Mouse (Mus musculus): Measurements from ENCODE around the gene Mkrn3. TPM values are rescaled to one million over a fixed set of nuclear protein-coding genes. Genes with fewer than 3 reads are reported as not detected.

Gene Mkrn3
- total RNA-seq, 1 experiment = 5.8 TPM

GRCm38 (mm10) chr7:62377313-62377712, 42.6 kb downstream of the Mkrn3 start:
- H3K9me3 ChIP-seq (ENCODE audit: control insufficient read depth, insufficient read depth, low read depth, low read length) = no peaks in the 10 kb centered on the region
- H3K9ac ChIP-seq (ENCODE audit: insufficient read depth, low read depth, low read length, poor library complexity, severe bottlenecking) = peak overlapping the region; percentile 56; the same call in 1 of the 2 replicates

GRCm38 (mm10) chr7:62376510-62377304, 43.2 kb downstream of the Mkrn3 start, which contains the start of gene Magel2:
Gene Magel2 (plus strand): TSS chr7:62377010.
- in situ Hi-C loops (cut with MboI; ENCODE audit: low sequenced_read_pairs in 2 of 2, unreplicated experiment in 2 of 2) = loop anchor here in 1 of 2 experiments (5.0 kb wide), 1 partner anchor 144 kb away; no protein-coding TSS in a partner anchor
- peak; percentile 43 for DNase-seq (ENCODE audit: low read depth, low spot score)
- H3K4me3 ChIP-seq (ENCODE audit: insufficient read depth in 1 of 2, low read depth in 1 of 2, low read length in 2 of 2, poor library complexity in 1 of 2, severe bottlenecking in 1 of 2) = peak within 1 kb of the TSS; percentile 58 to 76
- H3K9me3 ChIP-seq (ENCODE audit: control insufficient read depth, insufficient read depth, low read depth, low read length) = no peaks in the 10 kb centered on the region
- no peaks in the 10 kb centered on the region for H3K4me1 ChIP-seq (ENCODE audit: control insufficient read depth in 2 of 2, insufficient read depth in 2 of 2, low read length in 2 of 2, poor library complexity in 1 of 2)
- H3K27ac ChIP-seq (ENCODE audit: insufficient read depth, low read depth, low read length, poor library complexity, severe bottlenecking) = no peak within 1 kb of the TSS
- TF ChIP-seq HCFC1 (IDR thresholded peaks at IDR 0.05; ENCODE audit: borderline replicate concordance, insufficient read depth, low read length) (no peak), MAFK (IDR thresholded peaks at IDR 0.05; ENCODE audit: insufficient read depth, low read depth, low read length) (no peak), ZNF384 (IDR thresholded peaks at IDR 0.05; ENCODE audit: low read depth, low read length) (no peak), ZC3H11A (IDR thresholded peaks at IDR 0.05; ENCODE audit: borderline replicate concordance, low read depth, low read length) (no peak), CHD2 (IDR thresholded peaks at IDR 0.05; ENCODE audit: low read depth, low read length) (no peak)
- no peaks in the 10 kb centered on the region for H3K36me3 ChIP-seq (ENCODE audit: control insufficient read depth, insufficient read depth, low read length, poor library complexity, severe bottlenecking)
- H3K9ac ChIP-seq (ENCODE audit: insufficient read depth, low read depth, low read length, poor library complexity, severe bottlenecking) = peak within 1 kb of the TSS; percentile 56; the same call in 1 of the 2 replicates

More at GRCm38 (mm10) chr7:62377313-62377712, 42.6 kb downstream of the Mkrn3 start:
- Histone ChIP-seq H3K4me3 (ENCODE audit: insufficient read depth in 1 of 2, low read depth in 1 of 2, low read length in 2 of 2, poor library complexity in 1 of 2, severe bottlenecking in 1 of 2) (peak overlapping the region; percentile 58 to 76), H3K27ac (ENCODE audit: insufficient read depth, low read depth, low read length, poor library complexity, severe bottlenecking) (no peak overlapping the region), H3K4me1 (ENCODE audit: control insufficient read depth in 2 of 2, insufficient read depth in 2 of 2, low read length in 2 of 2, poor library complexity in 1 of 2) (no peaks in the 10 kb centered on the region), H3K36me3 (ENCODE audit: control insufficient read depth, insufficient read depth, low read length, poor library complexity, severe bottlenecking) (no peaks in the 10 kb centered on the region)
- TF ChIP-seq HCFC1 (IDR thresholded peaks at IDR 0.05; ENCODE audit: borderline replicate concordance, insufficient read depth, low read length) = no peak
- TF ChIP-seq CHD2 (IDR thresholded peaks at IDR 0.05; ENCODE audit: low read depth, low read length) = no peak
- no peak for TF ChIP-seq ZNF384 (IDR thresholded peaks at IDR 0.05; ENCODE audit: low read depth, low read length)
- in situ Hi-C loops (cut with MboI; ENCODE audit: low sequenced_read_pairs in 2 of 2, unreplicated experiment in 2 of 2) = loop anchor here in 1 of 2 experiments (5.0 kb wide), 1 partner anchor 145 kb away; no protein-coding TSS in a partner anchor
- no peak for DNase-seq (ENCODE audit: low read depth, low spot score)

GRCm38 (mm10) chr7:62375658-62376057, 44.3 kb downstream of the Mkrn3 start:
- no peaks in the 10 kb centered on the region for H3K4me1 ChIP-seq (ENCODE audit: control insufficient read depth in 2 of 2, insufficient read depth in 2 of 2, low read length in 2 of 2, poor library complexity in 1 of 2)
- H3K9ac ChIP-seq (ENCODE audit: insufficient read depth, low read depth, low read length, poor library complexity, severe bottlenecking) = no peak overlapping the region
- H3K36me3 ChIP-seq (ENCODE audit: control insufficient read depth, insufficient read depth, low read length, poor library complexity, severe bottlenecking) = no peaks in the 10 kb centered on the region
- H3K4me3 ChIP-seq (ENCODE audit: insufficient read depth in 1 of 2, low read depth in 1 of 2, low read length in 2 of 2, poor library complexity in 1 of 2, severe bottlenecking in 1 of 2) = no peak overlapping the region
- DNase-seq (ENCODE audit: low read depth, low spot score) = no peak
- H3K9me3 ChIP-seq (ENCODE audit: control insufficient read depth, insufficient read depth, low read depth, low read length) = no peaks in the 10 kb centered on the region
- in situ Hi-C loops (cut with MboI; ENCODE audit: low sequenced_read_pairs in 2 of 2, unreplicated experiment in 2 of 2) = loop anchor here in 1 of 2 experiments (5.0 kb wide), 1 partner anchor 143 kb away; no protein-coding TSS in a partner anchor
- H3K27ac ChIP-seq (ENCODE audit: insufficient read depth, low read depth, low read length, poor library complexity, severe bottlenecking) = no peak overlapping the region
- TF ChIP-seq CHD2 (IDR thresholded peaks at IDR 0.05; ENCODE audit: low read depth, low read length) (no peak), ZNF384 (IDR thresholded peaks at IDR 0.05; ENCODE audit: low read depth, low read length) (no peak), MAFK (IDR thresholded peaks at IDR 0.05; ENCODE audit: insufficient read depth, low read depth, low read length) (no peak), ZC3H11A (IDR thresholded peaks at IDR 0.05; ENCODE audit: borderline replicate concordance, low read depth, low read length) (no peak), HCFC1 (IDR thresholded peaks at IDR 0.05; ENCODE audit: borderline replicate concordance, insufficient read depth, low read length) (no peak)

Other genes with a start within 250 kb of the Mkrn3 start
- gene Ndn, start 73.6 kb downstream of the Mkrn3 start, total RNA-seq (2012; rRNA removed) = 8.4 and 15.9 TPM in 2 replicates
- gene Magel2, start 43.1 kb downstream of the Mkrn3 start, total RNA-seq (2012; rRNA removed) = 1.1 and 1.9 TPM in 2 replicates
- gene Peg12, start 44.4 kb upstream of the Mkrn3 start, total RNA-seq (2012; rRNA removed) = 2.1 and 2.8 TPM in 2 replicates